Mouse (Mus musculus) ES-Bruce4 (cell line): Measurements from ENCODE around the gene Srp72. TPM values are rescaled to one million over a fixed set of nuclear protein-coding genes. Genes with fewer than 3 reads are reported as not detected.
A peak's percentile ranks its signal among the peaks of the same experiment; 100 is the strongest.

Experiments used
- H3K27ac ChIP-seq: 2 replicates; pipeline ENCODE4 v1.5.1; 2012; ENCODE audit warnings: low read length, inconsistent platforms; ENCODE audit not compliant: insufficient read depth
- H3K27me3 ChIP-seq: 2 replicates; pipeline ENCODE4 v1.6.1; 2012; ENCODE audit warnings: mild to moderate bottlenecking, low read length, inconsistent platforms; ENCODE audit not compliant: control insufficient read depth, poor library complexity, insufficient read depth, severe bottlenecking
- H3K36me3 ChIP-seq: 2 replicates; pipeline ENCODE4 v1.6.1; 2012; ENCODE audit warnings: inconsistent platforms, mild to moderate bottlenecking, low read length, moderate library complexity; ENCODE audit not compliant: control insufficient read depth, poor library complexity, insufficient read depth, severe bottlenecking
- H3K4me1 ChIP-seq: one replicate; pipeline ENCODE4 v1.8.1; 2011; ENCODE audit warnings: low read length; ENCODE audit not compliant: control insufficient read depth, insufficient read depth
- H3K4me3 ChIP-seq: 2 replicates; pipeline ENCODE4 v1.5.1; 2011; ENCODE audit warnings: low read depth, mild to moderate bottlenecking, low read length
- H3K9ac ChIP-seq: 2 replicates; pipeline ENCODE4 v1.6.1; 2012; ENCODE audit warnings: low read depth, mild to moderate bottlenecking, inconsistent platforms; ENCODE audit not compliant: poor library complexity, severe bottlenecking
- H3K9me3 ChIP-seq: replicated peaks from 2 replicates; pipeline ENCODE4 v1.6.1; 2012; ENCODE audit warnings: mild to moderate bottlenecking, low read length, inconsistent platforms; ENCODE audit not compliant: control insufficient read depth, poor library complexity, insufficient read depth, severe bottlenecking
- CTCF ChIP-seq: IDR thresholded peaks from one replicate; pipeline ENCODE4 v1.8.1; 2011; ENCODE audit warnings: low read depth, low read length
- EP300 ChIP-seq: IDR thresholded peaks from 2 replicates; pipeline ENCODE4 v1.6.1; 2011; ENCODE audit warnings: low read depth, low read length; ENCODE audit not compliant: insufficient read depth
- POLR2A ChIP-seq: IDR thresholded peaks from one replicate; pipeline ENCODE4 v1.8.1; 2011; ENCODE audit warnings: low read length; ENCODE audit not compliant: insufficient read depth
- polyA plus RNA-seq: library from polyadenylated mRNA; stranded (reverse); fragments of >200 nt; gene quantifications from 2 replicates; pipeline ENCODE4 v1.2.4, GENCODE M21; 2011; ENCODE audit warnings: low read depth; ENCODE audit not compliant: missing spikeins, insufficient read depth, insufficient read length

The Srp72 gene
- polyA plus RNA-seq, 1 experiment, result 172 TPM

- peak within 1 kb of the TSS; percentile 63 for H3K27ac ChIP-seq
- H3K4me1 ChIP-seq, result no peaks in the 10 kb centered on the region
- no peaks in the 10 kb centered on the region for H3K27me3 ChIP-seq
- no peak for TF ChIP-seq CTCF
- peak; percentile 76; the same call in 1 of the 2 replicates for TF ChIP-seq EP300
- peak; percentile 96 for TF ChIP-seq POLR2A
- peak within 1 kb of the TSS; percentile 70 for H3K9ac ChIP-seq
- H3K36me3 ChIP-seq, result peaks cover 36% of the 10 kb centered on the region
- no peaks in the 10 kb centered on the region for H3K9me3 ChIP-seq
- peak within 1 kb of the TSS; percentile 86 for H3K4me3 ChIP-seq
Measured at GRCm38 (mm10) chr5:76951106-76952027, 23.1 kb upstream of the Srp72 start, which contains the start of the genes Paics and Ppat. Gene Paics (plus strand): TSS chr5:76951307. Gene Ppat (minus strand): TSS chr5:76951578.

GRCm38 (mm10) chr5:76952112-76953040, 22.1 kb upstream of the Srp72 start:
- TF ChIP-seq EP300 (no peak), CTCF (no peak), POLR2A (no peak)
- Histone ChIP-seq H3K9ac (peak overlapping the region; percentile 70), H3K4me3 (peak overlapping the region; percentile 86), H3K27me3 (no peaks in the 10 kb centered on the region), H3K36me3 (peaks cover 40% of the 10 kb centered on the region), H3K4me1 (no peaks in the 10 kb centered on the region), H3K27ac (peak overlapping the region; percentile 59), H3K9me3 (no peaks in the 10 kb centered on the region)

- H3K4me1 ChIP-seq, result no peaks in the 10 kb centered on the region
- H3K27me3 ChIP-seq, result no peaks in the 10 kb centered on the region
- no peak overlapping the region for H3K4me3 ChIP-seq
- no peaks in the 10 kb centered on the region for H3K9me3 ChIP-seq
- TF ChIP-seq EP300 (no peak), CTCF (no peak), POLR2A (no peak)
- H3K9ac ChIP-seq, result peak overlapping the region; percentile 66; the same call in 1 of the 2 replicates
- H3K36me3 ChIP-seq, result peaks cover 49% of the 10 kb centered on the region
- H3K27ac ChIP-seq, result no peak overlapping the region; the same call in 1 of the 2 replicates
Measured at GRCm38 (mm10) chr5:76953794-76954193, 20.7 kb upstream of the Srp72 start.

GRCm38 (mm10) chr5:76954271-76954900, 20.1 kb upstream of the Srp72 start:
- no peaks in the 10 kb centered on the region for H3K4me1 ChIP-seq
- TF ChIP-seq EP300, result no peak
- no peak for TF ChIP-seq CTCF
- TF ChIP-seq POLR2A, result no peak
- no peaks in the 10 kb centered on the region for H3K9me3 ChIP-seq
- peak overlapping the region; percentile 66 for H3K9ac ChIP-seq
- H3K4me3 ChIP-seq, result no peak overlapping the region
- no peaks in the 10 kb centered on the region for H3K27me3 ChIP-seq
- H3K36me3 ChIP-seq, result peaks cover 52% of the 10 kb centered on the region
- peak overlapping the region; percentile 43; the same call in 1 of the 2 replicates for H3K27ac ChIP-seq

GRCm38 (mm10) chr5:76955474-76955873, 19.0 kb upstream of the Srp72 start:
- Histone ChIP-seq H3K9me3 (no peaks in the 10 kb centered on the region), H3K4me3 (no peak overlapping the region), H3K36me3 (peaks cover 63% of the 10 kb centered on the region), H3K4me1 (no peaks in the 10 kb centered on the region), H3K27me3 (no peaks in the 10 kb centered on the region), H3K27ac (peak overlapping the region; percentile 23), H3K9ac (0 out of 2 replicates have a peak overlapping the region, but pooled peaks have one; percentile 3)
- no peak for TF ChIP-seq EP300
- TF ChIP-seq POLR2A, result no peak
- no peak for TF ChIP-seq CTCF
